8 mouse cellular contexts compared by ENCODE assay signal in genomic region chr7:28665620-28666579, GRCm38 (mm10). TPM values are rescaled to one million over a fixed set of nuclear protein-coding genes. Genes with fewer than 3 reads are reported as not detected.
DNase-seq lines count a peak whose midpoint lies in the region; ATAC-seq lines count a peak whose summit lies in the region.

No protein-coding gene starts in this region.

- H3K9me3 ChIP-seq in kidney, embryonic 16.5 days (ENCODE audit: low read length), result no peaks in the 10 kb centered on the region

- whole genome bisulfite sequencing in kidney, embryonic 16.5 days, result 10% methylated on average over 15 of the region's 15 CpGs

- peaks cover 5% of the 10 kb centered on the region; the same call in 1 of the 2 replicates for H3K27me3 ChIP-seq in kidney, embryonic 16.5 days (ENCODE audit: insufficient read depth, low read length)

- H3K27ac ChIP-seq in kidney, embryonic 16.5 days (ENCODE audit: low read length), result no peak overlapping the region

- H3K9ac ChIP-seq in kidney, embryonic 16.5 days (replicated peaks; ENCODE audit: low read length), result no peak overlapping the region; the same call in 1 of the 2 replicates

- H3K36me3 ChIP-seq in kidney, embryonic 16.5 days (ENCODE audit: insufficient read depth, low read length), result no peaks in the 10 kb centered on the region

- peak overlapping the region; percentile 26; the same call in 1 of the 2 replicates for H3K4me3 ChIP-seq in kidney, embryonic 16.5 days (ENCODE audit: low read length)

- peak overlapping the region; percentile 43 for H3K4me2 ChIP-seq in kidney, embryonic 16.5 days (replicated peaks; ENCODE audit: low read depth, low read length)

- no peak for DNase-seq in kidney, adult 11 months
- DNase-seq in CD4-positive, CD25-positive, alpha-beta regulatory T cell, adult 2 months (ENCODE audit: low read depth, low spot score), result peak; percentile 61
- DNase-seq in brain, embryonic 18.5 days (ENCODE audit: low read depth, low spot score), result peak; percentile 37
- peak; percentile 44 for DNase-seq in hindlimb bud, embryonic 11.5 days (ENCODE audit: extremely low spot score, low read depth, low spot score)
- DNase-seq in neural tube, embryonic 10.5 days (ENCODE audit: extremely low spot score, low spot score), result peak; percentile 17
- DNase-seq in gastrocnemius, adult 8-10 months (ENCODE audit: low spot score in 2 of 2), result no peak
- DNase-seq in spleen, adult 12 weeks (ENCODE audit: low spot score), result no peak

- peaks cover 13% of the 10 kb centered on the region for H3K4me1 ChIP-seq in kidney, embryonic 16.5 days (ENCODE audit: insufficient read depth, low read length)

- peak; percentile 42 for ATAC-seq in kidney, embryonic 16.5 days (ENCODE audit: low FRiP score, low TSS enrichment)

RNA-seq across cellular contexts. Expression of gene Fbxo27, which starts 26.7 kb away (rescaled TPM):
- polyA plus RNA-seq in kidney, embryonic 16.5 days (2015; fragmentation: Nextera tagmentation; extraction: Ambion mirVana), result 7.0 and 7.2 TPM in 2 replicates
- under 1 TPM in 3 of 4 experiments, not detected in 1; 0.12 to 0.68 (median 0.13) TPM for total RNA-seq in gastrocnemius, adult 8-10 months (2022)

RNA-seq across cellular contexts. Expression of gene Acp7, which starts 34.8 kb away (rescaled TPM):
- not detected in 2 replicates for polyA plus RNA-seq in kidney, embryonic 16.5 days (2015; fragmentation: Nextera tagmentation; extraction: Ambion mirVana)
- total RNA-seq in gastrocnemius, adult 8-10 months (2022), result not detected

RNA-seq across cellular contexts. Expression of gene Fbxo17, which starts 50.7 kb away (rescaled TPM):
- polyA plus RNA-seq in kidney, embryonic 16.5 days (2015; fragmentation: Nextera tagmentation; extraction: Ambion mirVana), result 9.4 and 9.9 TPM in 2 replicates
- 1 to 10 TPM; 4.0 to 7.0 (median 5.6) TPM for total RNA-seq in gastrocnemius, adult 8-10 months (2022)

Comparison
In these comparisons a context has a peak if more than half of its experiments do, and no peak if none do; other contexts are left out.
1. DNase-seq: peak in CD4-positive, CD25-positive, alpha-beta regulatory T cell, adult 2 months (single experiment), brain, embryonic 18.5 days (single experiment), hindlimb bud, embryonic 11.5 days (single experiment) and neural tube, embryonic 10.5 days (single experiment); none in kidney, adult 11 months (single experiment), gastrocnemius, adult 8-10 months (0 of 2) and spleen, adult 12 weeks (single experiment).